Mouse (Mus musculus): ENCODE results near the gene Stard8. TPM values are rescaled to one million over a fixed set of nuclear protein-coding genes. Genes with fewer than 3 reads are reported as not detected.

Stard8 gene
- total and polyA plus RNA-seq, 2 experiments = 6.8 to 8.3 TPM

GRCm38 (mm10) chrX:99015705-99016104, 12.7 kb downstream of the Stard8 start:
- no peak for DNase-seq (ENCODE audit: extremely low read depth, low read depth, low spot score)

GRCm38 (mm10) chrX:99016987-99017386, 13.9 kb downstream of the Stard8 start:
- Histone ChIP-seq H3K27ac (replicated peaks; ENCODE audit: insufficient read depth, low read depth, low read length) (no peak overlapping the region), H3K9ac (ENCODE audit: low read depth, low read length) (no peak overlapping the region), H3K79me2 (ENCODE audit: control insufficient read depth, insufficient read depth, low read length) (no peaks in the 10 kb centered on the region), H3K36me3 (ENCODE audit: control insufficient read depth, insufficient read depth, low read length) (no peaks in the 10 kb centered on the region), H3K4me1 (ENCODE audit: control insufficient read depth, insufficient read depth, low read length) (no peaks in the 10 kb centered on the region), H3K27me3 (ENCODE audit: control insufficient read depth, insufficient read depth, low read length) (no peaks in the 10 kb centered on the region), H3K4me3 (ENCODE audit: insufficient read depth, low read depth, low read length) (no peak overlapping the region)
- DNase-seq (ENCODE audit: extremely low read depth, low read depth, low spot score) = no peak
- WGBS = 35% methylated on average over 8 of the region's 8 CpGs
- TF ChIP-seq CTCF (IDR thresholded peaks at IDR 0.05; ENCODE audit: low read depth, low read length) = no peak
- no peak for TF ChIP-seq POLR2A (IDR thresholded peaks at IDR 0.05; ENCODE audit: extremely low read depth, insufficient read depth, low read length)

More at GRCm38 (mm10) chrX:99015705-99016104, 12.7 kb downstream of the Stard8 start:
- no peaks in the 10 kb centered on the region for H3K79me2 ChIP-seq (ENCODE audit: control insufficient read depth, insufficient read depth, low read length)
- 38% methylated on average over 2 of the region's 2 CpGs for WGBS
- H3K27ac ChIP-seq (replicated peaks; ENCODE audit: insufficient read depth, low read depth, low read length) = no peak overlapping the region
- H3K36me3 ChIP-seq (ENCODE audit: control insufficient read depth, insufficient read depth, low read length) = no peaks in the 10 kb centered on the region
- no peak overlapping the region for H3K9ac ChIP-seq (ENCODE audit: low read depth, low read length)
- TF ChIP-seq CTCF (IDR thresholded peaks at IDR 0.05; ENCODE audit: low read depth, low read length) (no peak), POLR2A (IDR thresholded peaks at IDR 0.05; ENCODE audit: extremely low read depth, insufficient read depth, low read length) (no peak)
- no peak overlapping the region for H3K4me3 ChIP-seq (ENCODE audit: insufficient read depth, low read depth, low read length)
- no peaks in the 10 kb centered on the region for H3K27me3 ChIP-seq (ENCODE audit: control insufficient read depth, insufficient read depth, low read length)
- H3K4me1 ChIP-seq (ENCODE audit: control insufficient read depth, insufficient read depth, low read length) = no peaks in the 10 kb centered on the region

- no peak for DNase-seq (ENCODE audit: extremely low read depth, low read depth, low spot score)
- no peak overlapping the region for H3K27ac ChIP-seq (replicated peaks; ENCODE audit: insufficient read depth, low read depth, low read length)
- no peaks in the 10 kb centered on the region for H3K79me2 ChIP-seq (ENCODE audit: control insufficient read depth, insufficient read depth, low read length)
- no peak overlapping the region for H3K4me3 ChIP-seq (ENCODE audit: insufficient read depth, low read depth, low read length)
- no peak for TF ChIP-seq CTCF (IDR thresholded peaks at IDR 0.05; ENCODE audit: low read depth, low read length)
- TF ChIP-seq POLR2A (IDR thresholded peaks at IDR 0.05; ENCODE audit: extremely low read depth, insufficient read depth, low read length) = no peak
- 73% methylated on average over 6 of the region's 6 CpGs for WGBS
- H3K9ac ChIP-seq (ENCODE audit: low read depth, low read length) = no peak overlapping the region
- no peaks in the 10 kb centered on the region for H3K27me3 ChIP-seq (ENCODE audit: control insufficient read depth, insufficient read depth, low read length)
- no peaks in the 10 kb centered on the region for H3K4me1 ChIP-seq (ENCODE audit: control insufficient read depth, insufficient read depth, low read length)
- H3K36me3 ChIP-seq (ENCODE audit: control insufficient read depth, insufficient read depth, low read length) = no peaks in the 10 kb centered on the region
Measured at GRCm38 (mm10) chrX:99017874-99018273, 14.8 kb downstream of the Stard8 start.

GRCm38 (mm10) chrX:99019303-99019702, 16.3 kb downstream of the Stard8 start:
- no peak overlapping the region for H3K9ac ChIP-seq (ENCODE audit: low read depth, low read length)
- WGBS = 75% methylated on average over 4 of the region's 4 CpGs
- no peaks in the 10 kb centered on the region for H3K36me3 ChIP-seq (ENCODE audit: control insufficient read depth, insufficient read depth, low read length)
- no peak for TF ChIP-seq CTCF (IDR thresholded peaks at IDR 0.05; ENCODE audit: low read depth, low read length)
- TF ChIP-seq POLR2A (IDR thresholded peaks at IDR 0.05; ENCODE audit: extremely low read depth, insufficient read depth, low read length) = no peak
- H3K79me2 ChIP-seq (ENCODE audit: control insufficient read depth, insufficient read depth, low read length) = no peaks in the 10 kb centered on the region
- H3K4me1 ChIP-seq (ENCODE audit: control insufficient read depth, insufficient read depth, low read length) = peaks cover 1% of the 10 kb centered on the region; the same call in 1 of the 2 replicates
- no peak overlapping the region for H3K4me3 ChIP-seq (ENCODE audit: insufficient read depth, low read depth, low read length)
- no peak for DNase-seq (ENCODE audit: extremely low read depth, low read depth, low spot score)
- no peaks in the 10 kb centered on the region for H3K27me3 ChIP-seq (ENCODE audit: control insufficient read depth, insufficient read depth, low read length)
- H3K27ac ChIP-seq (replicated peaks; ENCODE audit: insufficient read depth, low read depth, low read length) = no peak overlapping the region

- TF ChIP-seq POLR2A (IDR thresholded peaks at IDR 0.05; ENCODE audit: extremely low read depth, insufficient read depth, low read length) = no peak
- TF ChIP-seq CTCF (IDR thresholded peaks at IDR 0.05; ENCODE audit: low read depth, low read length) = no peak
Measured at GRCm38 (mm10) chrX:99020215-99020614, 17.2 kb downstream of the Stard8 start.

GRCm38 (mm10) chrX:99021593-99021992, 18.5 kb downstream of the Stard8 start:
- H3K4me1 ChIP-seq (ENCODE audit: control insufficient read depth, insufficient read depth, low read length) = peaks cover 1% of the 10 kb centered on the region; the same call in 1 of the 2 replicates
- no peak for DNase-seq (ENCODE audit: extremely low read depth, low read depth, low spot score)
- no peak overlapping the region for H3K27ac ChIP-seq (replicated peaks; ENCODE audit: insufficient read depth, low read depth, low read length)
- H3K79me2 ChIP-seq (ENCODE audit: control insufficient read depth, insufficient read depth, low read length) = no peaks in the 10 kb centered on the region
- H3K27me3 ChIP-seq (ENCODE audit: control insufficient read depth, insufficient read depth, low read length) = no peaks in the 10 kb centered on the region
- no peak overlapping the region for H3K9ac ChIP-seq (ENCODE audit: low read depth, low read length)
- 54% methylated on average over 2 of the region's 2 CpGs for WGBS
- TF ChIP-seq POLR2A (IDR thresholded peaks at IDR 0.05; ENCODE audit: extremely low read depth, insufficient read depth, low read length) (no peak), CTCF (IDR thresholded peaks at IDR 0.05; ENCODE audit: low read depth, low read length) (no peak)
- no peak overlapping the region for H3K4me3 ChIP-seq (ENCODE audit: insufficient read depth, low read depth, low read length)
- no peaks in the 10 kb centered on the region for H3K36me3 ChIP-seq (ENCODE audit: control insufficient read depth, insufficient read depth, low read length)

More at GRCm38 (mm10) chrX:99020215-99020614, 17.2 kb downstream of the Stard8 start:
- Histone ChIP-seq H3K79me2 (ENCODE audit: control insufficient read depth, insufficient read depth, low read length) (no peaks in the 10 kb centered on the region), H3K36me3 (ENCODE audit: control insufficient read depth, insufficient read depth, low read length) (no peaks in the 10 kb centered on the region), H3K27ac (replicated peaks; ENCODE audit: insufficient read depth, low read depth, low read length) (no peak overlapping the region), H3K27me3 (ENCODE audit: control insufficient read depth, insufficient read depth, low read length) (no peaks in the 10 kb centered on the region), H3K9ac (ENCODE audit: low read depth, low read length) (no peak overlapping the region), H3K4me1 (ENCODE audit: control insufficient read depth, insufficient read depth, low read length) (peaks cover 1% of the 10 kb centered on the region; the same call in 1 of the 2 replicates), H3K4me3 (ENCODE audit: insufficient read depth, low read depth, low read length) (no peak overlapping the region)
- WGBS = 69% methylated on average over 4 of the region's 4 CpGs
- DNase-seq (ENCODE audit: extremely low read depth, low read depth, low spot score) = no peak

Data from liver, adult 2 months (tissue).